Mouse (Mus musculus) CH12.LX (cell line): ENCODE measurements around the gene Nsun7. TPM values are rescaled to one million over a fixed set of nuclear protein-coding genes. Genes with fewer than 3 reads are reported as not detected.

ENCODE experiments used
- DNase-seq: peaks from one replicate; pipeline ENCODE4 v3.0.0-alpha.2; 2013; ENCODE audit errors: extremely low read depth
- H3K27ac ChIP-seq: 2 replicates; pipeline ENCODE4 v1.5.1; 2012; ENCODE audit warnings: low read depth, mild to moderate bottlenecking, control low read depth, moderate library complexity; ENCODE audit not compliant: insufficient read depth
- H3K27me3 ChIP-seq: replicated peaks from 2 replicates; pipeline ENCODE3; 2012; ENCODE audit warnings: inconsistent platforms
- H3K36me3 ChIP-seq, 2 experiments: replicated peaks in 1 of 2; 2 replicates each; pipeline versions ENCODE3 to v1.6.1; 2012; ENCODE audit warnings: inconsistent platforms in 1 of 2, low read length in 1 of 2, mild to moderate bottlenecking in 1 of 2, mixed read lengths in 1 of 2, moderate library complexity in 1 of 2; ENCODE audit not compliant: control insufficient read depth in 1 of 2, insufficient read depth in 1 of 2
- H3K4me1 ChIP-seq, 2 experiments: 2 replicates each; pipeline ENCODE4 v1.6.1; 2012; ENCODE audit warnings: inconsistent platforms in 1 of 2, moderate library complexity in 1 of 2; ENCODE audit not compliant: insufficient read depth in 2 of 2, control insufficient read depth in 1 of 2
- H3K4me2 ChIP-seq: 2 replicates; pipeline ENCODE4 v1.6.1; 2012; ENCODE audit warnings: low read depth, mild to moderate bottlenecking, control low read depth; ENCODE audit not compliant: poor library complexity, insufficient read depth, severe bottlenecking
- H3K4me3 ChIP-seq, 3 experiments: fragments of 150-350 bp in 1 of 3; sonication (generic) in 1 of 3; replicated peaks in 1 of 3; 2 replicates each; pipeline versions ENCODE3 to v1.5.1; 2011 to 2012; ENCODE audit warnings: low read depth in 2 of 3, low read length in 2 of 3, mild to moderate bottlenecking in 2 of 3, moderate library complexity in 2 of 3, control low read depth in 1 of 3, improper control_type of control experiment in 1 of 3, inconsistent platforms in 1 of 3, mixed read lengths in 1 of 3; ENCODE audit not compliant: poor library complexity in 1 of 3
- H3K79me2 ChIP-seq: replicated peaks from 2 replicates; pipeline ENCODE4 v1.6.1; 2012; ENCODE audit warnings: mild to moderate bottlenecking, moderate library complexity; ENCODE audit not compliant: control insufficient read depth, poor library complexity, insufficient read depth, severe bottlenecking; ENCODE audit errors: extremely low read depth
- H3K9ac ChIP-seq: 2 replicates; pipeline ENCODE4 v1.6.1; 2012; ENCODE audit warnings: low read depth, mild to moderate bottlenecking, control low read depth, moderate library complexity; ENCODE audit not compliant: insufficient read depth
- H3K9me3 ChIP-seq: replicated peaks from 2 replicates; pipeline ENCODE3; 2012; ENCODE audit warnings: low read length, inconsistent platforms, mixed read lengths
- BHLHE40 ChIP-seq: IDR thresholded peaks from 2 replicates; pipeline ENCODE4 v1.6.1; 2011; ENCODE audit warnings: mild to moderate bottlenecking, low read depth, low read length, improper control_type of control experiment
- ETS1 ChIP-seq: conservative IDR thresholded peaks from 2 replicates; pipeline ENCODE4 v1.6.1; 2012; ENCODE audit warnings: low read depth, mild to moderate bottlenecking, inconsistent platforms, low read length, improper control_type of control experiment, moderate library complexity
- HCFC1 ChIP-seq: IDR thresholded peaks from 2 replicates; pipeline ENCODE4 v1.6.1; 2012; ENCODE audit warnings: low read depth, mild to moderate bottlenecking, inconsistent platforms, low read length, improper control_type of control experiment
- JUND ChIP-seq: conservative IDR thresholded peaks from 2 replicates; pipeline ENCODE4 v1.6.1; 2011; ENCODE audit warnings: low read depth, low read length, improper control_type of control experiment
- MAFK ChIP-seq: IDR thresholded peaks from 2 replicates; pipeline ENCODE4 v1.6.1; 2011; ENCODE audit warnings: low read length, improper control_type of control experiment; ENCODE audit not compliant: insufficient replicate concordance
- MAX ChIP-seq: IDR thresholded peaks from 2 replicates; pipeline ENCODE4 v1.6.1; 2011; ENCODE audit warnings: low read length, improper control_type of control experiment
- MAZ ChIP-seq: IDR thresholded peaks from 2 replicates; pipeline ENCODE4 v1.6.1; 2012; ENCODE audit warnings: low read depth, mild to moderate bottlenecking, inconsistent platforms, low read length, improper control_type of control experiment, moderate library complexity
- MEF2A ChIP-seq: IDR thresholded peaks from 2 replicates; pipeline ENCODE4 v1.6.1; 2014; ENCODE audit warnings: low read depth, mild to moderate bottlenecking, inconsistent platforms, low read length, improper control_type of control experiment, borderline replicate concordance
- MXI1 ChIP-seq: IDR thresholded peaks from 2 replicates; pipeline ENCODE4 v1.6.1; 2011; ENCODE audit warnings: mild to moderate bottlenecking, low read depth, low read length, improper control_type of control experiment
- MYC ChIP-seq: IDR thresholded peaks from 2 replicates; pipeline ENCODE4 v1.6.1; 2011; ENCODE audit warnings: low read depth, mild to moderate bottlenecking, improper control_type of control experiment, low read length
- NRF1 ChIP-seq: IDR thresholded peaks from 2 replicates; pipeline ENCODE4 v1.6.1; 2014; ENCODE audit warnings: low read depth, mild to moderate bottlenecking, inconsistent platforms, low read length, improper control_type of control experiment, moderate library complexity
- RAD21 ChIP-seq: IDR thresholded peaks from 2 replicates; pipeline ENCODE4 v1.6.1; 2011; ENCODE audit warnings: low read depth, mild to moderate bottlenecking, low read length, improper control_type of control experiment, moderate library complexity
- SIN3A ChIP-seq: IDR thresholded peaks from 2 replicates; pipeline ENCODE4 v1.6.1; 2012; ENCODE audit warnings: low read length, improper control_type of control experiment, inconsistent platforms
- SMC3 ChIP-seq: IDR thresholded peaks from 2 replicates; pipeline ENCODE4 v1.6.1; 2011; ENCODE audit warnings: low read depth, low read length, improper control_type of control experiment
- TCF12 ChIP-seq: IDR thresholded peaks from 2 replicates; pipeline ENCODE4 v1.6.1; 2014; ENCODE audit warnings: low read depth, mild to moderate bottlenecking, inconsistent platforms, low read length, improper control_type of control experiment
- UBTF ChIP-seq: IDR thresholded peaks from 2 replicates; pipeline ENCODE4 v1.6.1; 2012; ENCODE audit warnings: low read depth, mild to moderate bottlenecking, inconsistent platforms, low read length, improper control_type of control experiment, moderate library complexity
- USF1 ChIP-seq: IDR thresholded peaks from 2 replicates; pipeline ENCODE4 v1.6.1; 2014; ENCODE audit warnings: low read depth, mild to moderate bottlenecking, inconsistent platforms, low read length, improper control_type of control experiment
- ZKSCAN1 ChIP-seq: IDR thresholded peaks from 2 replicates; pipeline ENCODE4 v1.6.1; 2012; ENCODE audit warnings: low read depth, inconsistent platforms, low read length, improper control_type of control experiment, borderline replicate concordance
- dilution Hi-C: fragments of 300-500 bp; cut with MboI; formaldehyde crosslinking; loops from 2 replicates; pipeline ENCODE4 v1.14.3; 2020; ENCODE audit warnings: low sequenced_read_pairs; ENCODE audit not compliant: extremely low pct_unique_long_range_greater_than_20kb, extremely low pct_ligation_motif_present
- in situ Hi-C: fragments of 300-500 bp; cut with MboI; formaldehyde crosslinking; loops from 3 replicates; pipeline ENCODE4 v1.14.3; 2019; ENCODE audit warnings: low sequenced_read_pairs, low pct_ligation_motif_present, low pct_unique_long_range_greater_than_20kb, mixed read lengths
- polyA plus RNA-seq: library from polyadenylated mRNA; unstranded; fragments of >175 nt; gene quantifications from 2 replicates; pipeline ENCODE4 v1.2.1, GENCODE M21; 2012; ENCODE audit warnings: low read depth; ENCODE audit not compliant: insufficient read length
- total RNA-seq, 2 experiments: library from RNA; depleted of rRNA; stranded (reverse); fragments of 300-350 nt in 1 of 2; fragments of >200 nt in 1 of 2; gene quantifications; 2 replicates each; pipeline ENCODE4 v1.2.3; 2012 to 2014

Gene Nsun7
- total and polyA plus RNA-seq, 3 experiments: 0.13 TPM; not detected in 2

- H3K4me3 ChIP-seq: no peak overlapping the region
- in situ Hi-C loops: no loop called here
- dilution Hi-C loops: no loop called here
Measured at GRCm38 (mm10) chr5:66296116-66296515, 36.4 kb downstream of the Nsun7 start.

GRCm38 (mm10) chr5:66298856-66299255 is 39.2 kb downstream of the Nsun7 start:
- in situ Hi-C loops: no loop called here
- Histone ChIP-seq H3K4me3 (no peak overlapping the region), H3K9me3 (no peaks in the 10 kb centered on the region), H3K27me3 (no peaks in the 10 kb centered on the region), H3K27ac (no peak overlapping the region), H3K9ac (no peak overlapping the region), H3K79me2 (no peaks in the 10 kb centered on the region), H3K4me1 (0 out of 4 replicates have a peak, but pooled peaks cover 0 to 4% of the 10 kb centered on the region in 2 experiments), H3K4me2 (no peak overlapping the region), H3K36me3 (no peaks in the 10 kb centered on the region)
- no peak for TF ChIP-seq SMC3
- no peak for TF ChIP-seq MXI1
- TF ChIP-seq MEF2A: no peak
- TF ChIP-seq UBTF: no peak
- no peak for TF ChIP-seq RAD21
- no peak for TF ChIP-seq JUND
- no peak for TF ChIP-seq MYC
- no peak for TF ChIP-seq SIN3A
- no peak for TF ChIP-seq BHLHE40
- TF ChIP-seq ZKSCAN1: no peak
- TF ChIP-seq NRF1: no peak
- no peak for TF ChIP-seq MAX
- no peak for TF ChIP-seq USF1
- dilution Hi-C loops: no loop called here
- no peak for DNase-seq

More at GRCm38 (mm10) chr5:66296116-66296515, 36.4 kb downstream of the Nsun7 start:
- no peaks in the 10 kb centered on the region for H3K79me2 ChIP-seq
- H3K4me2 ChIP-seq: no peak overlapping the region
- DNase-seq: no peak
- no peaks in the 10 kb centered on the region for H3K36me3 ChIP-seq
- H3K4me1 ChIP-seq: 0 out of 4 replicates have a peak, but pooled peaks cover 0 to 4% of the 10 kb centered on the region in 2 experiments
- H3K27me3 ChIP-seq: no peaks in the 10 kb centered on the region
- no peaks in the 10 kb centered on the region for H3K9me3 ChIP-seq
- no peak overlapping the region for H3K27ac ChIP-seq
- TF ChIP-seq NRF1 (no peak), TCF12 (no peak), MAFK (no peak), MAZ (no peak), MEF2A (no peak), ZKSCAN1 (no peak), SIN3A (no peak), BHLHE40 (no peak), MAX (no peak), HCFC1 (no peak), ETS1 (no peak), MXI1 (no peak)
- no peak overlapping the region for H3K9ac ChIP-seq
